Mouse (Mus musculus): ENCODE results near the gene C330007P06Rik. TPM values are rescaled to one million over a fixed set of nuclear protein-coding genes. Genes with fewer than 3 reads are reported as not detected.

The C330007P06Rik gene
- total and polyA plus RNA-seq, 3 experiments = 7.4 to 17.4 (median 15.7) TPM

DNA sequence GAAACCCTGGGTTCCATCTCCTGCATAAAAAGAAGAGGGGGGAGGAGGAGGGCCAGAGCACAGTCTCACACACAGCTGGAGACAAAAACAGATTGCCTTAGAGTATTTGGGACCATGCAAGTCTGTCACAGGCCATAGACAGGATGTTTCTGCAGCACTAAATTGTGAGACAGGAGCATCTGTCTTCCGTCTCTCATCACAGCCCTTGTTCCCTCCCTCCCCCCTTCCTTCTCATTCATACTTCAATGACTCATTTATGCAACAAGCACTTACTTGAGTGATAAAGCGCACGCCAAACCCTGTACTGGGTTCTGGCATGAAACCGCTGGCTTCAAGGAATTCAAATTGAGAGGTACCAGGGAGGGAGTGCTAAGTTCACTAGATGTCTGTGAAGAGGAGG lies 42.3 kb downstream of the C330007P06Rik start:
- H3K79me2 ChIP-seq (replicated peaks; ENCODE audit: control insufficient read depth, insufficient read depth, low read length) = no peaks in the 10 kb centered on the region
- H3K36me3 ChIP-seq (ENCODE audit: control insufficient read depth, insufficient read depth, low read length) = no peaks in the 10 kb centered on the region
- no peak overlapping the region for H3K4me3 ChIP-seq
- TF ChIP-seq CTCF (IDR thresholded peaks at IDR 0.05) = no peak
- no peak for TF ChIP-seq EP300 (IDR thresholded peaks at IDR 0.05; ENCODE audit: insufficient read depth, low read depth, low read length)
- TF ChIP-seq POLR2A (IDR thresholded peaks at IDR 0.05; ENCODE audit: insufficient read depth, low read depth, low read length) = no peak
- intact Hi-C loops (cut with DNase I) = loop anchor here (2.0 kb wide), 2 partner anchors 71 to 79 kb away; partner anchors contain the start of gene Nkrf
- DNase-seq = peak in 1 of 2 experiments; percentile 14
- no peak overlapping the region for H3K9ac ChIP-seq (ENCODE audit: low read depth, low read length)
- no peak overlapping the region for H3K27ac ChIP-seq
- no peaks in the 10 kb centered on the region for H3K27me3 ChIP-seq (ENCODE audit: control insufficient read depth, insufficient read depth, low read length)
- WGBS = 46% methylated on average over 4 of the region's 4 CpGs
- H3K4me1 ChIP-seq (ENCODE audit: control insufficient read depth, insufficient read depth, low read length) = no peaks in the 10 kb centered on the region

DNA sequence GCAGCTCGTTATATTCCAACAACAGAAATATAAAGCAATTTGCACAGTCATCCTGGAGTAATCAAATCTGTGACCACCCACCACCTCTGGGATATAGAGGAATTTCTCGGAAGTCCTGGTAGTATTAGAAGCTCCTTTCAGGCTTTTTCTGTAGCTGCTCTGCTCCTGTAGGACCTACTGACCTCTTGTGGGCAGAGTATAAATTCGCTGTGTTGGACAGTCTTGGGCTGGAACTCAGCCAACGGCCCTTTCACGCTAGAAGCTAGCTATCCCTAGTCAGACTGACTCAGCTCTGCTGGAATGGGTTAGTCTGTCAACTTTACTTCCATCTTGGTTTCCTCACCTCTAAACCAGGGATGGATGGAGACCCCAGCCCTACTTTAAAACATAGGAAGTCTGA lies 43.6 kb downstream of the C330007P06Rik start:
- no peaks in the 10 kb centered on the region for H3K4me1 ChIP-seq (ENCODE audit: control insufficient read depth, insufficient read depth, low read length)
- no peaks in the 10 kb centered on the region for H3K36me3 ChIP-seq (ENCODE audit: control insufficient read depth, insufficient read depth, low read length)
- peak; percentile 44 to 52 for DNase-seq
- H3K4me3 ChIP-seq = no peak overlapping the region
- no peak overlapping the region for H3K27ac ChIP-seq
- 19% methylated on average over 5 of the region's 5 CpGs for WGBS
- no peaks in the 10 kb centered on the region for H3K27me3 ChIP-seq (ENCODE audit: control insufficient read depth, insufficient read depth, low read length)
- H3K79me2 ChIP-seq (replicated peaks; ENCODE audit: control insufficient read depth, insufficient read depth, low read length) = no peaks in the 10 kb centered on the region
- intact Hi-C loops (cut with DNase I) = no loop called here
- TF ChIP-seq EP300 (IDR thresholded peaks at IDR 0.05; ENCODE audit: insufficient read depth, low read depth, low read length) = no peak
- TF ChIP-seq CTCF (IDR thresholded peaks at IDR 0.05) = peak; percentile 60
- TF ChIP-seq POLR2A (IDR thresholded peaks at IDR 0.05; ENCODE audit: insufficient read depth, low read depth, low read length) = no peak
- H3K9ac ChIP-seq (ENCODE audit: low read depth, low read length) = no peak overlapping the region

- no peak overlapping the region for H3K9ac ChIP-seq (ENCODE audit: low read depth, low read length)
Measured at GRCm38 (mm10) chrX:36826873-36827272, 47.0 kb downstream of the C330007P06Rik start.

GRCm38 (mm10) chrX:36825032-36825431 lies 48.9 kb downstream of the C330007P06Rik start:
- Histone ChIP-seq H3K27ac (no peak overlapping the region), H3K4me3 (no peak overlapping the region), H3K27me3 (ENCODE audit: control insufficient read depth, insufficient read depth, low read length) (no peaks in the 10 kb centered on the region), H3K36me3 (ENCODE audit: control insufficient read depth, insufficient read depth, low read length) (no peaks in the 10 kb centered on the region), H3K9ac (ENCODE audit: low read depth, low read length) (no peak overlapping the region), H3K4me1 (ENCODE audit: control insufficient read depth, insufficient read depth, low read length) (no peaks in the 10 kb centered on the region; the same call in 1 of the 2 replicates), H3K79me2 (replicated peaks; ENCODE audit: control insufficient read depth, insufficient read depth, low read length) (no peaks in the 10 kb centered on the region)
- intact Hi-C loops (cut with DNase I) = no loop called here
- TF ChIP-seq EP300 (IDR thresholded peaks at IDR 0.05; ENCODE audit: insufficient read depth, low read depth, low read length) (no peak), CTCF (IDR thresholded peaks at IDR 0.05) (no peak)
- no peak for DNase-seq
- WGBS = 39% methylated on average over 2 of the region's 2 CpGs

More at GRCm38 (mm10) chrX:36826873-36827272, 47.0 kb downstream of the C330007P06Rik start:
- DNase-seq = no peak
- no peaks in the 10 kb centered on the region for H3K36me3 ChIP-seq (ENCODE audit: control insufficient read depth, insufficient read depth, low read length)
- WGBS = 85% methylated on average over 5 of the region's 5 CpGs
- H3K27me3 ChIP-seq (ENCODE audit: control insufficient read depth, insufficient read depth, low read length) = no peaks in the 10 kb centered on the region
- no peak overlapping the region for H3K4me3 ChIP-seq
- intact Hi-C loops (cut with DNase I) = no loop called here
- no peak overlapping the region for H3K27ac ChIP-seq
- no peak for TF ChIP-seq EP300 (IDR thresholded peaks at IDR 0.05; ENCODE audit: insufficient read depth, low read depth, low read length)
- TF ChIP-seq POLR2A (IDR thresholded peaks at IDR 0.05; ENCODE audit: insufficient read depth, low read depth, low read length) = no peak
- TF ChIP-seq CTCF (IDR thresholded peaks at IDR 0.05) = no peak
- no peaks in the 10 kb centered on the region for H3K79me2 ChIP-seq (replicated peaks; ENCODE audit: control insufficient read depth, insufficient read depth, low read length)
- H3K4me1 ChIP-seq (ENCODE audit: control insufficient read depth, insufficient read depth, low read length) = no peaks in the 10 kb centered on the region; the same call in 1 of the 2 replicates

DNA sequence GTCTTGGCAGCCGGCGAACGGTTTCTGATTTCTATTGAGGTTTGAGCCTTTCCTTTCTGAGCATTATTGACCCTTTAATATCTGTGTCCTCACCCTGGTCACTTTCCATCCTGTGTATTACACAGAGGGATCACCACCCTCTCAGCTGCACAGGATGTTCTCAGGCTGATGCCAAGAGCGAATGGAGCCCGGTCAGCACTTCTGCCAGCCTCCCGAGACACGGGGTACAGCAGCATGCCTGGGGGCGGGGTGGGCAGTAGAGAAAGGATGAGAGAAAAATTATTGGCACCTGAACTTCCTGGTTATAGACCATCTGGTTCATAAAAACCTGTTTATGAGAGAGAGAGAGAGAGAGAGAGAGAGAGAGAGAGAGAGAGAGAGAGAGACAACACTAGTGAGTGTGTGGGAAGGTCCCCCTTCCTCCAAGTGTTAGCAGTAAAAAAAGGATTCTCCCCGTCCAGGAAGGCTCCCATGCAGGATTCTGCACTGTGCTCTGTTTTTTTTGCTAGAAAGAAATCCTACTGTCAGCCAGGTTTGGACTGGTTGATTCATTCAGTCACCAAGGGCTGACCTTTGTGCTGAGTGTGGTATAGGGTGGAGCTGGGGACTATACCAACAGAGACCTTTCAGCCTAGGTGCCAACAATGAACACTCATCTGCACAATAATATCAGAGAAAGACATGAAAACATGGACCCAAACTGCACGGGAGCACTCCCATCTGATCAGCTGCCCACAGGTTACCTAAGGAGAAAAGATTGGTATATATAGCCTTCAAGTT lies 49.8 kb downstream of the C330007P06Rik start:
- intact Hi-C loops (cut with DNase I) = no loop called here
- no peak overlapping the region for H3K4me3 ChIP-seq
- no peaks in the 10 kb centered on the region for H3K79me2 ChIP-seq (replicated peaks; ENCODE audit: control insufficient read depth, insufficient read depth, low read length)
- TF ChIP-seq EP300 (IDR thresholded peaks at IDR 0.05; ENCODE audit: insufficient read depth, low read depth, low read length) (no peak), CTCF (IDR thresholded peaks at IDR 0.05) (no peak), POLR2A (IDR thresholded peaks at IDR 0.05; ENCODE audit: insufficient read depth, low read depth, low read length) (no peak)
- WGBS = 68% methylated on average over 10 of the region's 10 CpGs
- no peaks in the 10 kb centered on the region; the same call in 1 of the 2 replicates for H3K4me1 ChIP-seq (ENCODE audit: control insufficient read depth, insufficient read depth, low read length)
- no peaks in the 10 kb centered on the region for H3K27me3 ChIP-seq (ENCODE audit: control insufficient read depth, insufficient read depth, low read length)
- H3K36me3 ChIP-seq (ENCODE audit: control insufficient read depth, insufficient read depth, low read length) = no peaks in the 10 kb centered on the region
- DNase-seq = no peak
- no peak overlapping the region for H3K27ac ChIP-seq
- H3K9ac ChIP-seq (ENCODE audit: low read depth, low read length) = no peak overlapping the region

- peak; percentile 33 to 39 for DNase-seq
Measured at GRCm38 (mm10) chrX:36820201-36820600, 53.7 kb downstream of the C330007P06Rik start.

More at GRCm38 (mm10) chrX:36820201-36820600, 53.7 kb downstream of the C330007P06Rik start:
- H3K27me3 ChIP-seq (ENCODE audit: control insufficient read depth, insufficient read depth, low read length) = no peaks in the 10 kb centered on the region
- WGBS = 24% methylated on average over 4 of the region's 4 CpGs
- no peaks in the 10 kb centered on the region; the same call in 1 of the 2 replicates for H3K4me1 ChIP-seq (ENCODE audit: control insufficient read depth, insufficient read depth, low read length)
- no peak overlapping the region for H3K4me3 ChIP-seq
- TF ChIP-seq CTCF (IDR thresholded peaks at IDR 0.05) = peak; percentile 80
- TF ChIP-seq POLR2A (IDR thresholded peaks at IDR 0.05; ENCODE audit: insufficient read depth, low read depth, low read length) = no peak
- intact Hi-C loops (cut with DNase I) = loop anchor here (1.0 kb wide), 1 partner anchor 59 kb away; no protein-coding TSS in a partner anchor
- H3K9ac ChIP-seq (ENCODE audit: low read depth, low read length) = no peak overlapping the region
- no peak overlapping the region for H3K27ac ChIP-seq
- H3K79me2 ChIP-seq (replicated peaks; ENCODE audit: control insufficient read depth, insufficient read depth, low read length) = no peaks in the 10 kb centered on the region
- no peaks in the 10 kb centered on the region for H3K36me3 ChIP-seq (ENCODE audit: control insufficient read depth, insufficient read depth, low read length)
